Mouse (Mus musculus) C2C12 (cell line): ENCODE measurements at regions not wholly inside any gene's neighbourhood (a gene's known extent, or its start where the extent isn't known, plus 50 kb on each side); places are given as distances from the start of the nearest gene placed in this dataset.

ENCODE experiments used
- CEBPB ChIP-seq: IDR thresholded peaks from one replicate; pipeline ENCODE4 v1.6.1; 2011; ENCODE audit warnings: low read depth, mild to moderate bottlenecking, control low read depth, moderate library complexity
- CTCF ChIP-seq: IDR thresholded peaks from one replicate; pipeline ENCODE4 v1.5.1; 2011; ENCODE audit not compliant: control insufficient read depth, insufficient read depth, insufficient read length
- FOSL1 ChIP-seq: IDR thresholded peaks from one replicate; pipeline ENCODE4 v1.8.0; 2011; ENCODE audit warnings: mild to moderate bottlenecking, low read length; ENCODE audit not compliant: poor library complexity, insufficient read depth, severe bottlenecking
- MAX ChIP-seq: IDR thresholded peaks from one replicate; pipeline ENCODE4 v1.6.1; 2011; ENCODE audit warnings: mild to moderate bottlenecking, control low read depth
- MYOD1 ChIP-seq: IDR thresholded peaks from one replicate; pipeline ENCODE4 v1.6.1; 2011; ENCODE audit warnings: low read depth; ENCODE audit not compliant: control insufficient read depth, insufficient read length
- MYOG ChIP-seq: IDR thresholded peaks from one replicate; pipeline ENCODE4 v1.6.1; 2011; ENCODE audit not compliant: control insufficient read depth, insufficient read length; ENCODE audit errors: extremely low read depth
- USF1 ChIP-seq: IDR thresholded peaks from one replicate; pipeline ENCODE4 v1.6.1; 2011; ENCODE audit warnings: low read depth, mild to moderate bottlenecking, control low read depth, moderate library complexity

DNA sequence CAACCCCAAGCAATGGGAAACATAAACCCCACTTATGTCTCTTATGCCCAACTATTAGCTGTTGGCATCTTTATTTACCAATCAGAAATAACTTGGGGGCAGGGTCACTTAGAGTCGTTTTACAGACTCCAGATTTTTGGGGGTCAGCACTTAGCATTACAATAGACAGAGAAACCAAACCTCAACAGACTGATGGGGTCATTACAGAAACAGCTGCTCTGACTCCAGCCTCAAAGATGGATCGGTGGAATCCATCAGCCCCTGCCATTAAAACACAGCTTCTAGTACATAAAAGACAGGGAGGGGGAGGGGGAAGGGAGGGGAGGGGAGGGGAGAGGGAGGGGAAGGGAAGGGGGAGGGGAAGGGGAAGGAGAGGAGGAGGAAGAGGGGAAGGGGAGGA is 69.9 kb upstream of the Gm47985 start:
- TF ChIP-seq CTCF: no peak
- TF ChIP-seq MAX: no peak
- TF ChIP-seq USF1: no peak
- TF ChIP-seq MYOD1: no peak
- no peak for TF ChIP-seq CEBPB
- no peak for TF ChIP-seq MYOG
- no peak for TF ChIP-seq FOSL1
